Mouse (Mus musculus) testis, adult 2 months (tissue): ENCODE results near the gene Rhbdl3.

Experiments used
- CTCF ChIP-seq: fragments of 200-500 bp; IDR thresholded peaks from 2 replicates; pipeline ENCODE4 v1.5.1; 2012; ENCODE audit warnings: low read depth, mild to moderate bottlenecking, inconsistent platforms, low read length, moderate library complexity; ENCODE audit not compliant: control insufficient read depth, insufficient read depth, insufficient replicate concordance
- POLR2A ChIP-seq: fragments of 200-500 bp; IDR thresholded peaks from 2 replicates; pipeline ENCODE4 v1.6.1; 2012; ENCODE audit warnings: low read depth, mild to moderate bottlenecking, inconsistent platforms, low read length, moderate library complexity; ENCODE audit not compliant: control insufficient read depth

GRCm38 (mm10) chr11:80315743-80316639 is 15.3 kb downstream of the Rhbdl3 start:
- no peak for TF ChIP-seq POLR2A
- no peak for TF ChIP-seq CTCF
